In genomic region chr10:78632311-78632710, GRCm38 (mm10) we compare ENCODE assay signal across 9 mouse cellular contexts. TPM values are rescaled to one million over a fixed set of nuclear protein-coding genes. Genes with fewer than 3 reads are reported as not detected.
DNase-seq lines count a peak whose midpoint lies in the region; ATAC-seq and TF ChIP-seq lines count a peak whose summit lies in the region.
"Had no signal": no experiment of that assay in that cellular context is flagged by ENCODE, and none has a peak within 500 bp of the region (broad histone marks: within the 10 kb centered on the region; RNA-seq: fewer than 3 reads in every experiment).

No protein-coding gene starts in this region.

- ATAC-seq in hindbrain, embryonic 16.5 days, result peak; percentile 85
- ATAC-seq in neural tube, embryonic 13.5 days (ENCODE audit: low read depth), result peak; percentile 72

- H3K79me2 ChIP-seq in CH12.LX (replicated peaks; ENCODE audit: control insufficient read depth, extremely low read depth, insufficient read depth, poor library complexity, severe bottlenecking), result no peaks in the 10 kb centered on the region

- TF ChIP-seq POLR2A in CH12.LX (IDR thresholded peaks at IDR 0.05; ENCODE audit: low read depth, low read length), result no peak

- intact Hi-C loops in left cerebral cortex, postnatal 4 days (cut with DNase I), result loop anchor here (5.0 kb wide), 1 partner anchor 485 kb away; no protein-coding TSS in a partner anchor

- H3K27me3 ChIP-seq in CH12.LX (replicated peaks), result peaks cover 47% of the 10 kb centered on the region
- H3K27me3 ChIP-seq in embryonic facial prominence, embryonic 10.5 days (replicated peaks; ENCODE audit: low read depth, poor library complexity, severe bottlenecking), result no peaks in the 10 kb centered on the region
- H3K27me3 ChIP-seq in hindbrain, embryonic 16.5 days (replicated peaks; ENCODE audit: control insufficient read depth, insufficient read depth, low read length), result no peaks in the 10 kb centered on the region
- no peaks in the 10 kb centered on the region for H3K27me3 ChIP-seq in neural tube, embryonic 13.5 days
- H3K27me3 ChIP-seq: heart, embryonic 15.5 days had no signal

- TF ChIP-seq RAD21 in CH12.LX (IDR thresholded peaks at IDR 0.05; ENCODE audit: low read depth, low read length), result peak; percentile 68

- H3K4me1 ChIP-seq in CH12.LX (ENCODE audit: control insufficient read depth in 1 of 2, insufficient read depth in 2 of 2) (no peaks in the 10 kb centered on the region), ES-E14 (ENCODE audit: control insufficient read depth in 2 of 2, insufficient read depth in 2 of 2, low read length in 2 of 2, poor library complexity in 1 of 2) (no peaks in the 10 kb centered on the region)
- no peaks in the 10 kb centered on the region for H3K4me1 ChIP-seq in embryonic facial prominence, embryonic 10.5 days
- no peaks in the 10 kb centered on the region for H3K4me1 ChIP-seq in hindbrain, embryonic 16.5 days (ENCODE audit: control insufficient read depth, insufficient read depth, low read depth, low read length)
- no peaks in the 10 kb centered on the region for H3K4me1 ChIP-seq in neural tube, embryonic 13.5 days (replicated peaks)
- H3K4me1 ChIP-seq: heart, embryonic 15.5 days had no signal

- H3K36me3 ChIP-seq in CH12.LX (replicated peaks in 1 of 2; ENCODE audit: control insufficient read depth in 1 of 2, insufficient read depth in 1 of 2, low read length in 1 of 2), result no peaks in the 10 kb centered on the region
- no peaks in the 10 kb centered on the region for H3K36me3 ChIP-seq in ES-E14 (ENCODE audit: control insufficient read depth, insufficient read depth, low read length, poor library complexity, severe bottlenecking)
- no peaks in the 10 kb centered on the region for H3K36me3 ChIP-seq in embryonic facial prominence, embryonic 10.5 days (replicated peaks)
- no peaks in the 10 kb centered on the region for H3K36me3 ChIP-seq in hindbrain, embryonic 16.5 days (ENCODE audit: control insufficient read depth, insufficient read depth, low read length)
- H3K36me3 ChIP-seq in neural tube, embryonic 13.5 days, result no peaks in the 10 kb centered on the region
- H3K36me3 ChIP-seq: heart, embryonic 15.5 days had no signal

- no peaks in the 10 kb centered on the region for H3K9me3 ChIP-seq in CH12.LX (replicated peaks; ENCODE audit: low read length)
- no peaks in the 10 kb centered on the region for H3K9me3 ChIP-seq in ES-E14 (ENCODE audit: control insufficient read depth, insufficient read depth, low read depth, low read length)
- no peaks in the 10 kb centered on the region for H3K9me3 ChIP-seq in embryonic facial prominence, embryonic 10.5 days
- H3K9me3 ChIP-seq in hindbrain, embryonic 16.5 days (ENCODE audit: control insufficient read depth, low read length), result no peaks in the 10 kb centered on the region
- no peaks in the 10 kb centered on the region for H3K9me3 ChIP-seq in neural tube, embryonic 13.5 days
- H3K9me3 ChIP-seq: heart, embryonic 15.5 days had no signal

- 0 out of 2 replicates have a peak overlapping the region, but pooled peaks have one; percentile 44 for H3K4me2 ChIP-seq in CH12.LX (ENCODE audit: insufficient read depth, low read depth, poor library complexity, severe bottlenecking)
- H3K4me2 ChIP-seq in hindbrain, embryonic 16.5 days (ENCODE audit: low read length), result peak overlapping the region; percentile 10
- H3K4me2 ChIP-seq in neural tube, embryonic 13.5 days, result peak overlapping the region; percentile 20
- H3K4me2 ChIP-seq: heart, embryonic 15.5 days had no signal

- dilution Hi-C loops in CH12.LX (cut with MboI; ENCODE audit: extremely low pct_ligation_motif_present, extremely low pct_unique_long_range_greater_than_20kb, low sequenced_read_pairs), result no loop called here

- peak; percentile 40 to 74; a peak in 3 of 4 replicates for TF ChIP-seq CTCF in CH12.LX (conservative IDR thresholded peaks at IDR 0.05 in 1 of 2, IDR thresholded peaks at IDR 0.05 in 1 of 2; ENCODE audit: low read depth in 2 of 2, low read length in 2 of 2)

- in situ Hi-C loops in CH12.LX (cut with MboI; ENCODE audit: low pct_ligation_motif_present, low pct_unique_long_range_greater_than_20kb, low sequenced_read_pairs) (no loop called here), ES-E14 (cut with MboI; ENCODE audit: low sequenced_read_pairs in 2 of 2, unreplicated experiment in 2 of 2) (loop anchor here in 1 of 2 experiments (10.0 to 25.0 kb wide), 2 partner anchors 112 to 480 kb away; no protein-coding TSS in a partner anchor)

- H3K27ac ChIP-seq in CH12.LX (ENCODE audit: insufficient read depth, low read depth) (no peak overlapping the region), ES-E14 (ENCODE audit: insufficient read depth, low read depth, low read length, poor library complexity, severe bottlenecking) (no peak overlapping the region)
- no peak overlapping the region for H3K27ac ChIP-seq in embryonic facial prominence, embryonic 10.5 days (replicated peaks)
- no peak overlapping the region for H3K27ac ChIP-seq in hindbrain, embryonic 16.5 days (ENCODE audit: low read depth, low read length)
- no peak overlapping the region for H3K27ac ChIP-seq in neural tube, embryonic 13.5 days (replicated peaks)
- H3K27ac ChIP-seq: heart, embryonic 15.5 days had no signal

- 17% methylated on average over 6 of the region's 6 CpGs for WGBS in embryonic facial prominence, embryonic 10.5 days
- WGBS in hindbrain, embryonic 16.5 days, result 15% methylated on average over 6 of the region's 6 CpGs
- 17% methylated on average over 6 of the region's 6 CpGs for WGBS in neural tube, embryonic 13.5 days

- DNase-seq in CH12.LX (ENCODE audit: extremely low read depth) (peak; percentile 54), ES-E14 (ENCODE audit: low read depth, low spot score) (peak; percentile 30)
- peak; percentile 59 for DNase-seq in embryonic facial prominence, embryonic 10.5 days (ENCODE audit: low spot score)
- peak; percentile 41 for DNase-seq in left cerebral cortex, postnatal 4 days
- DNase-seq in heart, adult 8-10 months (ENCODE audit: low spot score), result no peak
- no peak for DNase-seq in spleen, postnatal 4 days (ENCODE audit: low spot score in 2 of 2)

- TF ChIP-seq EP300 in CH12.LX (IDR thresholded peaks at IDR 0.05; ENCODE audit: low read length), result no peak

- H3K4me3 ChIP-seq in CH12.LX (replicated peaks in 1 of 3; ENCODE audit: low read depth in 2 of 3, low read length in 2 of 3, poor library complexity in 1 of 3) (no peak overlapping the region), ES-E14 (ENCODE audit: insufficient read depth in 1 of 2, low read depth in 1 of 2, low read length in 2 of 2, poor library complexity in 1 of 2, severe bottlenecking in 1 of 2) (no peak overlapping the region)
- no peak overlapping the region for H3K4me3 ChIP-seq in embryonic facial prominence, embryonic 10.5 days
- H3K4me3 ChIP-seq in hindbrain, embryonic 16.5 days (ENCODE audit: low read length), result no peak overlapping the region
- H3K4me3 ChIP-seq in neural tube, embryonic 13.5 days, result no peak overlapping the region
- H3K4me3 ChIP-seq: heart, embryonic 15.5 days had no signal

- no peak overlapping the region for H3K9ac ChIP-seq in CH12.LX (ENCODE audit: insufficient read depth, low read depth)
- H3K9ac ChIP-seq in ES-E14 (ENCODE audit: insufficient read depth, low read depth, low read length, poor library complexity, severe bottlenecking), result no peak overlapping the region
- no peak overlapping the region for H3K9ac ChIP-seq in hindbrain, embryonic 16.5 days (ENCODE audit: low read depth, low read length)
- no peak overlapping the region for H3K9ac ChIP-seq in neural tube, embryonic 13.5 days
- H3K9ac ChIP-seq: heart, embryonic 15.5 days had no signal

TF ChIP-seq in CH12.LX, 34 proteins besides CTCF, POLR2A, EP300 and RAD21:
- no peak for TF ChIP-seq TCF12 (IDR thresholded peaks at IDR 0.05; ENCODE audit: low read depth, low read length)
- peak; percentile 48 for TF ChIP-seq SMC3 (IDR thresholded peaks at IDR 0.05; ENCODE audit: low read depth, low read length)

TF ChIP-seq in ES-E14, 5 proteins besides CTCF, POLR2A, EP300 and RAD21 (continues in another document):
- TF ChIP-seq CHD2 (IDR thresholded peaks at IDR 0.05; ENCODE audit: low read depth, low read length), result no peak
- no peak for TF ChIP-seq ZNF384 (IDR thresholded peaks at IDR 0.05; ENCODE audit: low read depth, low read length)
- TF ChIP-seq HCFC1 (IDR thresholded peaks at IDR 0.05; ENCODE audit: borderline replicate concordance, insufficient read depth, low read length), result no peak
- peak; percentile 83 for TF ChIP-seq ZC3H11A (IDR thresholded peaks at IDR 0.05; ENCODE audit: borderline replicate concordance, low read depth, low read length)

RNA-seq across cellular contexts. Expression of gene Olfr1357, which starts 14.4 kb away (rescaled TPM):
- total RNA-seq in CH12.LX (2012; rRNA removed) (not detected in 2 replicates), CH12.LX (2014; rRNA removed) (not detected in 2 replicates), ES-E14 (2012; rRNA removed) (not detected in 2 replicates)
- polyA plus RNA-seq in CH12.LX (2012; ENCODE audit: insufficient read length, low read depth), result not detected in 2 replicates
- polyA plus RNA-seq in embryonic facial prominence, embryonic 10.5 days (2016; fragmentation: Nextera tagmentation; extraction: Ambion mirVana), result not detected in 2 replicates
- polyA plus RNA-seq in hindbrain, embryonic 16.5 days (2015; fragmentation: Nextera tagmentation; extraction: Ambion mirVana), result not detected in 2 replicates
- not detected for total RNA-seq in left cerebral cortex, postnatal 4 days (2021)
- polyA plus RNA-seq in neural tube, embryonic 13.5 days (2015; fragmentation: Nextera tagmentation; extraction: Ambion mirVana), result not detected in 2 replicates
- total RNA-seq in heart, adult 8-10 months (2022), result not detected
- polyA plus RNA-seq: heart, embryonic 15.5 days had no signal

RNA-seq across cellular contexts. Expression of gene Syde1, which starts 40.5 kb away (rescaled TPM):
- not detected in 2 replicates for total RNA-seq in CH12.LX (2012; rRNA removed)
- not detected in 2 replicates for total RNA-seq in CH12.LX (2014; rRNA removed)
- not detected in 2 replicates for polyA plus RNA-seq in CH12.LX (2012; ENCODE audit: insufficient read length, low read depth)
- 2.2 and 5.4 TPM in 2 replicates for total RNA-seq in ES-E14 (2012; rRNA removed)
- polyA plus RNA-seq in embryonic facial prominence, embryonic 10.5 days (2016; fragmentation: Nextera tagmentation; extraction: Ambion mirVana), result 19.1 and 19.3 TPM in 2 replicates
- 3.4 and 4.2 TPM in 2 replicates for polyA plus RNA-seq in hindbrain, embryonic 16.5 days (2015; fragmentation: Nextera tagmentation; extraction: Ambion mirVana)
- total RNA-seq in left cerebral cortex, postnatal 4 days (2021), result 1 to 10 TPM; 4.1 to 4.7 TPM
- 4.3 and 4.4 TPM in 2 replicates for polyA plus RNA-seq in neural tube, embryonic 13.5 days (2015; fragmentation: Nextera tagmentation; extraction: Ambion mirVana)
- 10 to 100 TPM; 10.5 to 13.2 (median 12.2) TPM for total RNA-seq in heart, adult 8-10 months (2022)

RNA-seq across cellular contexts. Expression of gene Ilvbl, which starts 58.2 kb away (rescaled TPM):
- total RNA-seq in CH12.LX (2012; rRNA removed) (18.2 and 21.2 TPM in 2 replicates), CH12.LX (2014; rRNA removed) (11.7 and 16.0 TPM in 2 replicates), ES-E14 (2012; rRNA removed) (25.5 and 36.0 TPM in 2 replicates)
- polyA plus RNA-seq in CH12.LX (2012; ENCODE audit: insufficient read length, low read depth), result 20.4 and 20.5 TPM in 2 replicates
- polyA plus RNA-seq in embryonic facial prominence, embryonic 10.5 days (2016; fragmentation: Nextera tagmentation; extraction: Ambion mirVana), result 36.0 and 40.7 TPM in 2 replicates
- 76.5 and 79.8 TPM in 2 replicates for polyA plus RNA-seq in hindbrain, embryonic 16.5 days (2015; fragmentation: Nextera tagmentation; extraction: Ambion mirVana)
- 10 to 100 TPM; 30.0 to 39.9 TPM for total RNA-seq in left cerebral cortex, postnatal 4 days (2021)
- polyA plus RNA-seq in neural tube, embryonic 13.5 days (2015; fragmentation: Nextera tagmentation; extraction: Ambion mirVana), result 52.3 and 54.6 TPM in 2 replicates
- 10 to 100 TPM; 37.2 to 42.0 (median 39.7) TPM for total RNA-seq in heart, adult 8-10 months (2022)

Comparison
In these comparisons a context has a peak if more than half of its experiments do, and no peak if none do; other contexts are left out.
1. DNase-seq: peak in CH12.LX (single experiment), ES-E14 (single experiment), embryonic facial prominence, embryonic 10.5 days (single experiment) and left cerebral cortex, postnatal 4 days (single experiment); none in heart, adult 8-10 months (single experiment) and spleen, postnatal 4 days (0 of 2).
2. Peak in every context shown above with its lines, with median percentiles within 50 percentile points of each other: H3K4me2 ChIP-seq.